Mouse (Mus musculus) G1E (cell line): Measurements from ENCODE around the gene Sost. TPM values are rescaled to one million over a fixed set of nuclear protein-coding genes. Genes with fewer than 3 reads are reported as not detected.

Experiments used
- ATAC-seq: 2 replicates; pipeline ENCODE4 v1.8.0; 2016; ENCODE audit warnings: mild to moderate bottlenecking; ENCODE audit not compliant: insufficient number of reproducible peaks, poor library complexity, low FRiP score, severe bottlenecking; ENCODE audit errors: extremely low read depth
- DNase-seq: peaks from one replicate; pipeline ENCODE4 v3.0.0; 2012; ENCODE audit warnings: low spot score
- H3K27me3 ChIP-seq: 2 replicates; pipeline ENCODE4 v1.6.1; 2012; ENCODE audit warnings: mild to moderate bottlenecking, low read length, inconsistent platforms; ENCODE audit not compliant: insufficient read depth
- H3K36me3 ChIP-seq: replicated peaks from 2 replicates; pipeline ENCODE3; 2012; ENCODE audit warnings: mild to moderate bottlenecking, inconsistent platforms
- H3K4me1 ChIP-seq: 2 replicates; pipeline ENCODE4 v1.6.1; 2012; ENCODE audit warnings: low read depth, low read length, inconsistent platforms, mixed read lengths; ENCODE audit not compliant: insufficient read depth
- H3K4me3 ChIP-seq: 2 replicates; pipeline ENCODE4 v1.5.1; 2012; ENCODE audit warnings: low read depth, mild to moderate bottlenecking, inconsistent platforms, low read length, moderate library complexity, mixed read lengths
- H3K9me3 ChIP-seq: replicated peaks from 2 replicates; pipeline ENCODE4 v1.6.1; 2012; ENCODE audit warnings: inconsistent platforms
- CTCF ChIP-seq: IDR thresholded peaks from 2 replicates; pipeline ENCODE4 v1.5.1; 2012; ENCODE audit warnings: low read depth, low read length, inconsistent platforms, mixed read lengths
- GATA1 ChIP-seq: IDR thresholded peaks from 2 replicates; pipeline ENCODE4 v1.6.1; 2012; ENCODE audit warnings: borderline replicate concordance, low read length, inconsistent platforms, mixed read lengths
- GATA2 ChIP-seq: IDR thresholded peaks from 2 replicates; pipeline ENCODE4 v1.6.1; 2012; ENCODE audit warnings: low read depth, low read length, inconsistent platforms, borderline replicate concordance
- POLR2AphosphoS5 ChIP-seq: IDR thresholded peaks from 2 replicates; pipeline ENCODE4 v1.6.1; 2012; ENCODE audit warnings: low read depth, low read length, inconsistent platforms; ENCODE audit not compliant: insufficient replicate concordance
- TAL1 ChIP-seq: conservative IDR thresholded peaks from 2 replicates; pipeline ENCODE4 v1.6.1; 2012; ENCODE audit warnings: low read depth, low read length, inconsistent platforms, mixed read lengths
- polyA plus RNA-seq: library from polyadenylated mRNA; stranded (reverse); fragments of >175 nt; gene quantifications from 2 replicates; pipeline ENCODE4 v1.2.3, GENCODE M21; 2012
- total RNA-seq, 2 experiments: library from RNA; stranded (forward) in 1 of 2; stranded (reverse) in 1 of 2; fragments of 200-1000 nt in 1 of 2; fragments of >200 nt in 1 of 2; fragmentation: Nextera tagmentation in 1 of 2; gene quantifications; 2 replicates each; pipeline ENCODE4 v1.2.3; 2014 to 2017

The Sost gene
- total and polyA plus RNA-seq, 3 experiments = not detected

- TF ChIP-seq GATA2 (no peak), CTCF (peak; percentile 19; the same call in 1 of the 2 replicates), TAL1 (no peak), POLR2AphosphoS5 (no peak), GATA1 (no peak)
- no peak for DNase-seq
- Histone ChIP-seq H3K4me3 (no peak overlapping the region), H3K36me3 (no peaks in the 10 kb centered on the region), H3K9me3 (no peaks in the 10 kb centered on the region), H3K4me1 (no peaks in the 10 kb centered on the region), H3K27me3 (peaks cover 7% of the 10 kb centered on the region; the same call in 1 of the 2 replicates)
- no peak for ATAC-seq
Observed at GRCm38 (mm10) chr11:101928030-101928762, 38.6 kb downstream of the Sost start.

GRCm38 (mm10) chr11:101926951-101927589 lies 39.7 kb downstream of the Sost start:
- no peak for DNase-seq
- TF ChIP-seq CTCF = no peak
- TF ChIP-seq GATA1 = no peak
- no peak for TF ChIP-seq GATA2
- no peak for TF ChIP-seq POLR2AphosphoS5
- TF ChIP-seq TAL1 = no peak
- Histone ChIP-seq H3K27me3 (peaks cover 6% of the 10 kb centered on the region; the same call in 1 of the 2 replicates), H3K4me1 (no peaks in the 10 kb centered on the region), H3K36me3 (no peaks in the 10 kb centered on the region), H3K9me3 (no peaks in the 10 kb centered on the region), H3K4me3 (no peak overlapping the region)
- ATAC-seq = no peak

GRCm38 (mm10) chr11:101925636-101926035 lies 41.2 kb downstream of the Sost start:
- Histone ChIP-seq H3K36me3 (no peaks in the 10 kb centered on the region), H3K4me3 (no peak overlapping the region), H3K9me3 (no peaks in the 10 kb centered on the region), H3K27me3 (peaks cover 14% of the 10 kb centered on the region), H3K4me1 (no peaks in the 10 kb centered on the region)
- TF ChIP-seq TAL1 (no peak), CTCF (no peak), POLR2AphosphoS5 (no peak)
- DNase-seq (no peak), ATAC-seq (no peak)

DNA sequence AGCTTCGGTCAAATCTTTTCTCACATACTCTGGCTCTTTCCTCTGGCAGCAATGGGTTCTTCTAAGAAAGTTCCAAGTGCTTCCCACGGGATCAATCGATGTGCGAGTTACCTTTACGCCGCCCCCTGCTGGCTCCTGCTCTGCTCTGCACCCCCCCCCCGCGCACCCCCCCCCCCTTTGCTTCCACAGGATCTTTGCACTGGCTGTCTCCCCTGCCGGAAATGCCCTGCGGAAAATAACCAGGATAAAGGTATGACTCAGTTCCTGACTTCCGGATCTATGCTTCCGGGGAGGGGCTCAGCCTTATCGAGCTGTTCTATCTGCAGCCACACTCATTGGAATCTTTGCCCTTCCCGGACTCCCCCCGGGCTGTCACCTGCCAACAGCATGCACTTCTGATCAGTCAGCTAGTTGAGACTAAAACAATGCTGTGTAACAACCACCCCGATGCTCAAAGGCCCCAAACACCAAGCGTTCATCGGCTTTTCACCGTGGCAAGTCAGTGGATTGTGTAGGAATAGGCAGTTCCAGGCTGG lies 42.3 kb downstream of the Sost start:
- H3K27me3 ChIP-seq = peaks cover 20% of the 10 kb centered on the region
- TF ChIP-seq GATA2 (no peak), POLR2AphosphoS5 (no peak), CTCF (no peak), GATA1 (no peak), TAL1 (no peak)
- H3K9me3 ChIP-seq = no peaks in the 10 kb centered on the region
- no peak for DNase-seq
- ATAC-seq = no peak
- H3K4me1 ChIP-seq = no peaks in the 10 kb centered on the region
- H3K4me3 ChIP-seq = no peak overlapping the region
- H3K36me3 ChIP-seq = no peaks in the 10 kb centered on the region

- Histone ChIP-seq H3K4me3 (no peak overlapping the region), H3K36me3 (no peaks in the 10 kb centered on the region), H3K4me1 (no peaks in the 10 kb centered on the region), H3K27me3 (peaks cover 20% of the 10 kb centered on the region), H3K9me3 (no peaks in the 10 kb centered on the region)
- ATAC-seq (no peak), DNase-seq (no peak)
- TF ChIP-seq TAL1 = no peak
- no peak for TF ChIP-seq GATA1
- TF ChIP-seq GATA2 = no peak
- TF ChIP-seq POLR2AphosphoS5 = no peak
- TF ChIP-seq CTCF = no peak
Observed at GRCm38 (mm10) chr11:101923988-101924387, 42.8 kb downstream of the Sost start.

GRCm38 (mm10) chr11:101921361-101921952 lies 45.4 kb downstream of the Sost start:
- Histone ChIP-seq H3K9me3 (no peaks in the 10 kb centered on the region), H3K4me3 (no peak overlapping the region), H3K27me3 (peaks cover 18% of the 10 kb centered on the region), H3K36me3 (no peaks in the 10 kb centered on the region), H3K4me1 (no peaks in the 10 kb centered on the region)
- DNase-seq (no peak), ATAC-seq (no peak)
- TF ChIP-seq TAL1 = no peak
- no peak for TF ChIP-seq POLR2AphosphoS5
- TF ChIP-seq GATA1 = no peak
- TF ChIP-seq CTCF = no peak
- TF ChIP-seq GATA2 = no peak
